Mouse (Mus musculus): ENCODE results near the gene Zfp1. TPM values are rescaled to one million over a fixed set of nuclear protein-coding genes. Genes with fewer than 3 reads are reported as not detected.

The Zfp1 gene
- polyA plus RNA-seq, 1 experiment from 2014 or later: 7.8 TPM

DNA sequence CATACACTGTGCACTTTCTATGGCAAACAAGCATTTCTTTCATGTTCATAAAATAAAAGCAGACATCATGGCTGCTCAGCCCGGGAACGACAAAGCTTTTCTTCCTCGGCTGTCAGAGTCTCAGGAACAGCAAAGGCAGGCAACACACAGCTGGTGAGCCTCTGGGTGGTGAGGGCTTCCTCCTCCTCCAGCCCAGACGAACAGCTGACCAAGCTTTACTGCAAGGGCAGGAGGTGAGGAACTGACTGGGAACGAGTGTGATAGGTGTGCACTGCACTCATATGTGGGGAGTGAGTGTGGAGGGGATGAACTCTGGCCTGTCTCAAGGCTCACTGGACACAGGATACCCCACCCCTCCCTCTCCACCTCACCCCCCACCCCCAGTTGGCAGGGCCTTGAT, 75.7 kb downstream of the Zfp1 start:
- no peaks in the 10 kb centered on the region for H3K27me3 ChIP-seq (replicated peaks; ENCODE audit: control insufficient read depth, insufficient read depth, low read length)
- no peak overlapping the region for H3K9ac ChIP-seq (ENCODE audit: low read depth, low read length)
- no peaks in the 10 kb centered on the region for H3K9me3 ChIP-seq (ENCODE audit: control insufficient read depth)
- peaks cover 46% of the 10 kb centered on the region for H3K36me3 ChIP-seq (ENCODE audit: control insufficient read depth, insufficient read depth)
- 40% methylated on average over 5 of the region's 5 CpGs for WGBS
- H3K4me3 ChIP-seq (ENCODE audit: low read depth, low read length): no peak overlapping the region
- H3K4me2 ChIP-seq (replicated peaks; ENCODE audit: low read depth): no peak overlapping the region
- H3K27ac ChIP-seq (ENCODE audit: low read depth, low read length): peak overlapping the region; percentile 64
- TF ChIP-seq CTCF (IDR thresholded peaks at IDR 0.05; ENCODE audit: low read depth): no peak
- ATAC-seq: no peak
- H3K4me1 ChIP-seq (replicated peaks; ENCODE audit: control insufficient read depth, insufficient read depth, low read length): peaks cover 6% of the 10 kb centered on the region; the same call in 1 of the 2 replicates

GRCm38 (mm10) chr8:111720115-111720544, 76.9 kb downstream of the Zfp1 start:
- H3K27me3 ChIP-seq (replicated peaks; ENCODE audit: control insufficient read depth, insufficient read depth, low read length): no peaks in the 10 kb centered on the region
- H3K4me1 ChIP-seq (replicated peaks; ENCODE audit: control insufficient read depth, insufficient read depth, low read length): peaks cover 6% of the 10 kb centered on the region; the same call in 1 of the 2 replicates
- no peaks in the 10 kb centered on the region for H3K9me3 ChIP-seq (ENCODE audit: control insufficient read depth)
- ATAC-seq: no peak
- no peak for TF ChIP-seq CTCF (IDR thresholded peaks at IDR 0.05; ENCODE audit: low read depth)
- H3K27ac ChIP-seq (ENCODE audit: low read depth, low read length): peak overlapping the region; percentile 50; the same call in 1 of the 2 replicates
- no peak overlapping the region for H3K4me3 ChIP-seq (ENCODE audit: low read depth, low read length)
- no peak overlapping the region for H3K4me2 ChIP-seq (replicated peaks; ENCODE audit: low read depth)
- WGBS: 56% methylated on average over 4 of the region's 4 CpGs
- H3K9ac ChIP-seq (ENCODE audit: low read depth, low read length): no peak overlapping the region
- H3K36me3 ChIP-seq (ENCODE audit: control insufficient read depth, insufficient read depth): peaks cover 34% of the 10 kb centered on the region

Small RNA genes lying within 50 kb of the gene (microRNA-seq; reads per million reads assigned to microRNA genes)
- not detected for gene Mir7076

Other genes starting within 250 kb of the Zfp1 start
- 0.50 and 2.6 TPM in 2 replicates for gene Fa2h, start 249.6 kb upstream of the Zfp1 start, polyA plus RNA-seq (2015; fragmentation: Nextera tagmentation; extraction: Ambion mirVana)
- gene Wdr59, start 121.3 kb upstream of the Zfp1 start, polyA plus RNA-seq (2015; fragmentation: Nextera tagmentation; extraction: Ambion mirVana): 1.3 and 1.4 TPM in 2 replicates
- gene Znrf1, start 107.3 kb upstream of the Zfp1 start, polyA plus RNA-seq (2015; fragmentation: Nextera tagmentation; extraction: Ambion mirVana): 11.7 and 13.3 TPM in 2 replicates
- 5.8 and 6.5 TPM in 2 replicates for gene Ldhd, start 13.0 kb upstream of the Zfp1 start, polyA plus RNA-seq (2015; fragmentation: Nextera tagmentation; extraction: Ambion mirVana)
- 75.8 and 118 TPM in 2 replicates for gene Ctrb1, start 47.6 kb downstream of the Zfp1 start, polyA plus RNA-seq (2015; fragmentation: Nextera tagmentation; extraction: Ambion mirVana)
- gene Bcar1, start 100.4 kb downstream of the Zfp1 start, polyA plus RNA-seq (2015; fragmentation: Nextera tagmentation; extraction: Ambion mirVana): 38.8 and 41.1 TPM in 2 replicates
- 87.2 and 89.5 TPM in 2 replicates for gene Cfdp1, start 210.9 kb downstream of the Zfp1 start, polyA plus RNA-seq (2015; fragmentation: Nextera tagmentation; extraction: Ambion mirVana)
- 24.1 and 25.4 TPM in 2 replicates for gene Tmem170, start 233.3 kb downstream of the Zfp1 start, polyA plus RNA-seq (2015; fragmentation: Nextera tagmentation; extraction: Ambion mirVana)